Mouse (Mus musculus): Measurements from ENCODE around the gene Acp5. TPM values are rescaled to one million over a fixed set of nuclear protein-coding genes. Genes with fewer than 3 reads are reported as not detected.
"Not testable (repeated sequence)": the region's sequence is repeated elsewhere in the genome, so short reads cannot be mapped to it uniquely, and the experiment has no call there.

Acp5 gene
- polyA plus RNA-seq, 1 experiment, result 103 TPM

DNA sequence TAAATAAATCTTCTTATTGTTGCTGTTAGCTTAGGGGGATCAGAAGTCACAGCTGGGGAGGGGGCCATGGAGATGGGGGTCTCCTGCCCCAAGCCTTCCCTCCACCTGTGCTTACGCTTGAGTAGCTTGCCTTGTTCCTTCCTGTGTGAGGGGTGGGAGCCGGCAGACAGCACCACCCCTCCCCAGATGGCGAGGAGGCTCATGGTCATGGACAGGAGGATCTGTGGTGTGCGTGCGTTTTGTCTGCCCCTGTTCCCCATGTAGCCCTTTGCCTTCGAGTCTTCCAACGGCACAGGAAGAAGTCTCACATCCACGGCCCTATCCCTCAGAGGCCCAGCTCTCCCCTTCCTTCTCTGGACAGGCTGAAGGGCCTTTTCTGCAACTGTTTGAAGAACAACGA is 26.8 kb upstream of the Acp5 start:
- no peak for TF ChIP-seq CTCF (IDR thresholded peaks at IDR 0.05; ENCODE audit: control insufficient read depth, insufficient read depth, low read length)
- TF ChIP-seq POLR2A (IDR thresholded peaks at IDR 0.05; ENCODE audit: borderline replicate concordance, control insufficient read depth, low read depth, low read length), result no peak
- peaks cover 3% of the 10 kb centered on the region; the same call in 1 of the 2 replicates for H3K4me1 ChIP-seq (ENCODE audit: control insufficient read depth, insufficient read depth, low read length)
- 73% methylated on average over 9 of the region's 9 CpGs for WGBS
- H3K27ac ChIP-seq (ENCODE audit: control insufficient read depth, insufficient read depth, low read depth, low read length, poor library complexity), result no peak overlapping the region
- no peak overlapping the region for H3K4me3 ChIP-seq (replicated peaks; ENCODE audit: control insufficient read depth, low read depth, low read length)

DNA sequence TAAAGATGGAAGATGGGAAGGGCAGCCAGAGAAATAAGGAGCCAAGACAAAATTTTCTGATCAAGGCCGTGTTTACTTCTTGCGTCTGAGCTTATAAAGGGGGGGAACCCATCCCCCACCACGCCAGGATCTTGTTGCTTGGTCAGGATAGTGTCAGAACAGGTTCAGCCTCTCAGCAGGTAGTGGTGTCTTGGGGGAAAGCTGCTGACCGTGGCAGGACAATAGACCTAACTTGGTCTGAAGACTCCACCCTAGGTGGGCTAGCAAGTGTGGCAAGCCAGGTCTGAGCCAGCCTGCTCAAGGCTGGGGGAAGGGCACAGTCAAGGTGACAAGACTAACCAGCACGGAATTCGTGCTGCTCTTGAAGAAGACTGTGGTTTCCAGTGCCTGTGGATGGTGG is 25.8 kb upstream of the Acp5 start:
- Histone ChIP-seq H3K4me3 (replicated peaks; ENCODE audit: control insufficient read depth, low read depth, low read length) (no peak overlapping the region), H3K4me1 (ENCODE audit: control insufficient read depth, insufficient read depth, low read length) (peaks cover 3% of the 10 kb centered on the region; the same call in 1 of the 2 replicates), H3K27ac (ENCODE audit: control insufficient read depth, insufficient read depth, low read depth, low read length, poor library complexity) (no peak overlapping the region)
- TF ChIP-seq POLR2A (IDR thresholded peaks at IDR 0.05; ENCODE audit: borderline replicate concordance, control insufficient read depth, low read depth, low read length) (no peak), CTCF (IDR thresholded peaks at IDR 0.05; ENCODE audit: control insufficient read depth, insufficient read depth, low read length) (no peak)
- 80% methylated on average over 6 of the region's 6 CpGs for WGBS

- TF ChIP-seq POLR2A (IDR thresholded peaks at IDR 0.05; ENCODE audit: borderline replicate concordance, control insufficient read depth, low read depth, low read length) (no peak), CTCF (IDR thresholded peaks at IDR 0.05; ENCODE audit: control insufficient read depth, insufficient read depth, low read length) (no peak)
- Histone ChIP-seq H3K4me3 (replicated peaks; ENCODE audit: control insufficient read depth, low read depth, low read length) (peak overlapping the region; percentile 27), H3K27ac (ENCODE audit: control insufficient read depth, insufficient read depth, low read depth, low read length, poor library complexity) (no peak overlapping the region), H3K4me1 (ENCODE audit: control insufficient read depth, insufficient read depth, low read length) (peaks cover 6% of the 10 kb centered on the region; the same call in 1 of the 2 replicates)
- 84% methylated on average over 34 of the region's 34 CpGs for WGBS
These were observed 22.2 kb upstream of the Acp5 start for GRCm38 (mm10) chr9:22157516-22158265.

DNA sequence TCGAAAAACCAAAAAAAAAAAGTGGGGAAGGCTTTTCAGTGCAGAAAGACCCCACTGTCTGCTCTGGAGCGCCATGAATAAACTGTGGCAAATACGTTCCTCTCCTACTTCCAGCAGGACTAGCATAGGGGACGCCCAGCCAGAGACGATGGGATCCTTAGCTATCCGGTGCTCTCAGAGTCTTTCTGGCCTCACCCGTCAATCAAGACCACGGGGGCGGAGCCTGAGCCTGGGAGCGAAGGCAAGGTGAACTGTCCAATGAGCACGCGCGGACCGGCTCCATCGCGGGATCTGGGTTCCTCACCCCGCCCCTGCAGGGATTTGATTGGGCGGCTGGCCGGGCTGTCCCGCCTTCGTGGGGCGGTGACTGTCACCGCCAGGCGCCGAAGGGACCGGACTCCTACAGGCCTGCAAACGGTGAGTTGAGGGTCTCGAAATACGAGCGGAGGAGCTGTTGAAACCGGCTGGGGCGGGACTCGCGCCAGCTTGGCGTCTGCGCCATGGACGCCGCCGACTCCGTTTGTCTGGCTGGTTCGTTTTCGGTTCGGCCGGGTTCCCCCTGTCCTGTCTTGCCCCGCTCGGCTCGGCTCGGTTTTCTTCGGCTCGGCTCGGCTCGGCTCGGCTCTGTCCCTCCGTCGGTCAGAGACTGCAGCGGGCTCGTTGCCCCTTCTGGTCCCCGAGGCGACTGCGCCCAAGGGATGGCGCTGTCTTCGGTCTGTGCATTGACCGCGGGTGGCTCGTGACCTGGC is 21.2 kb upstream of the Acp5 start, which contains the start of gene Pigyl:
TSS of gene Pigyl (plus strand) at position 350 of the 749 bp plus-strand sequence.
- TF ChIP-seq POLR2A (IDR thresholded peaks at IDR 0.05; ENCODE audit: borderline replicate concordance, control insufficient read depth, low read depth, low read length) (peak; percentile 78; the same call in 1 of the 2 replicates), CTCF (IDR thresholded peaks at IDR 0.05; ENCODE audit: control insufficient read depth, insufficient read depth, low read length) (peak; percentile 2; the same call in 1 of the 2 replicates)
- H3K27ac ChIP-seq (ENCODE audit: control insufficient read depth, insufficient read depth, low read depth, low read length, poor library complexity), result peak within 1 kb of the TSS; percentile 82
- WGBS, result under 1% methylated on average over 65 of the region's 65 CpGs
- peaks cover 6% of the 10 kb centered on the region; the same call in 1 of the 2 replicates for H3K4me1 ChIP-seq (ENCODE audit: control insufficient read depth, insufficient read depth, low read length)
- H3K4me3 ChIP-seq (replicated peaks; ENCODE audit: control insufficient read depth, low read depth, low read length), result peak within 1 kb of the TSS; percentile 85

GRCm38 (mm10) chr9:22155614-22156013 is 20.1 kb upstream of the Acp5 start:
- peaks cover 6% of the 10 kb centered on the region; the same call in 1 of the 2 replicates for H3K4me1 ChIP-seq (ENCODE audit: control insufficient read depth, insufficient read depth, low read length)
- peak; percentile 39; the same call in 1 of the 2 replicates for TF ChIP-seq CTCF (IDR thresholded peaks at IDR 0.05; ENCODE audit: control insufficient read depth, insufficient read depth, low read length)
- TF ChIP-seq POLR2A (IDR thresholded peaks at IDR 0.05; ENCODE audit: borderline replicate concordance, control insufficient read depth, low read depth, low read length), result no peak
- 6% methylated on average over 10 of the region's 10 CpGs for WGBS
- no peak overlapping the region for H3K27ac ChIP-seq (ENCODE audit: control insufficient read depth, insufficient read depth, low read depth, low read length, poor library complexity)
- peak overlapping the region; percentile 4 for H3K4me3 ChIP-seq (replicated peaks; ENCODE audit: control insufficient read depth, low read depth, low read length)

GRCm38 (mm10) chr9:22153810-22154209 is 18.3 kb upstream of the Acp5 start:
- Histone ChIP-seq H3K4me3 (replicated peaks; ENCODE audit: control insufficient read depth, low read depth, low read length) (no peak overlapping the region), H3K4me1 (ENCODE audit: control insufficient read depth, insufficient read depth, low read length) (peaks cover 6% of the 10 kb centered on the region; the same call in 1 of the 2 replicates), H3K27ac (ENCODE audit: control insufficient read depth, insufficient read depth, low read depth, low read length, poor library complexity) (no peak overlapping the region)
- 87% methylated on average over 3 of the region's 3 CpGs for WGBS
- TF ChIP-seq CTCF (IDR thresholded peaks at IDR 0.05; ENCODE audit: control insufficient read depth, insufficient read depth, low read length) (no peak), POLR2A (IDR thresholded peaks at IDR 0.05; ENCODE audit: borderline replicate concordance, control insufficient read depth, low read depth, low read length) (no peak)

- WGBS, result 74% methylated on average over 2 of the region's 2 CpGs
These were observed 15.4 kb upstream of the Acp5 start for GRCm38 (mm10) chr9:22150946-22151345.

DNA sequence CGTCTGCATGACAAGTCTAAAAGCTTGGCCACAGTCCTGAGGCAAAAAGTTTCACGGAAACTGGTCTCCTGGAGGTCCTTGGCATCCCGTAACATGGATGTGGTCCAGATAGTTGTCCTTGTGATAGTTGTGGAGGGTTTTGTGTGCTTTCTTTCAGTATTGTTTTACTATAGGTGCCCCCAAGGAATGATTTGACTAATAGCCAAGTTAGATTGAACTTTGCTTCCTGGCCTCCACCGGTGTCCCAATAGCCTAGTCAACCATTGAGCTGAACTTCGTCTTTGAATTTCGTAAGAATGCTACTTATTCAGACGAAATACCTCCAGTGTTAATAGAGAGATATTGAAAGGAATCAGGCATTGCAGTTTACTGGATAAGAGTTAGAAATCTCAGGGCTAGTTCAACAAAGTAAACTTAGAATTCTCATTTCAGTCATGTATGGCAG is 14.8 kb upstream of the Acp5 start:
- WGBS, result 64% methylated on average over 7 of the region's 7 CpGs
- H3K4me1 ChIP-seq (ENCODE audit: control insufficient read depth, insufficient read depth, low read length); H3K4me3 ChIP-seq (replicated peaks; ENCODE audit: control insufficient read depth, low read depth, low read length); H3K27ac ChIP-seq (ENCODE audit: control insufficient read depth, insufficient read depth, low read depth, low read length, poor library complexity): not testable (repeated sequence)

More at GRCm38 (mm10) chr9:22150946-22151345, 15.4 kb upstream of the Acp5 start:
- Histone ChIP-seq H3K4me1 (ENCODE audit: control insufficient read depth, insufficient read depth, low read length) (peaks cover 2% of the 10 kb centered on the region; the same call in 1 of the 2 replicates), H3K4me3 (replicated peaks; ENCODE audit: control insufficient read depth, low read depth, low read length) (no peak overlapping the region), H3K27ac (ENCODE audit: control insufficient read depth, insufficient read depth, low read depth, low read length, poor library complexity) (no peak overlapping the region)
- no peak for TF ChIP-seq POLR2A (IDR thresholded peaks at IDR 0.05; ENCODE audit: borderline replicate concordance, control insufficient read depth, low read depth, low read length)
- no peak for TF ChIP-seq CTCF (IDR thresholded peaks at IDR 0.05; ENCODE audit: control insufficient read depth, insufficient read depth, low read length)
